Mouse (Mus musculus): ENCODE results near the gene Six5. TPM values are rescaled to one million over a fixed set of nuclear protein-coding genes. Genes with fewer than 3 reads are reported as not detected.

Six5 gene
- total RNA-seq, 1 experiment = 3.0 TPM

- Histone ChIP-seq H3K4me3 (ENCODE audit: insufficient read depth in 1 of 2, low read depth in 1 of 2, low read length in 2 of 2, poor library complexity in 1 of 2, severe bottlenecking in 1 of 2) (no peak overlapping the region), H3K27ac (ENCODE audit: insufficient read depth, low read depth, low read length, poor library complexity, severe bottlenecking) (no peak overlapping the region), H3K36me3 (ENCODE audit: control insufficient read depth, insufficient read depth, low read length, poor library complexity, severe bottlenecking) (peaks cover 41% of the 10 kb centered on the region), H3K4me1 (ENCODE audit: control insufficient read depth in 2 of 2, insufficient read depth in 2 of 2, low read length in 2 of 2, poor library complexity in 1 of 2) (peaks cover 0 to 33% of the 10 kb centered on the region in 2 experiments; a peak in 3 of 4 replicates), H3K9me3 (ENCODE audit: control insufficient read depth, insufficient read depth, low read depth, low read length) (no peaks in the 10 kb centered on the region), H3K9ac (ENCODE audit: insufficient read depth, low read depth, low read length, poor library complexity, severe bottlenecking) (peak overlapping the region; percentile 17; the same call in 1 of the 2 replicates)
- in situ Hi-C loops (cut with MboI; ENCODE audit: low sequenced_read_pairs in 2 of 2, unreplicated experiment in 2 of 2) = no loop called here
- TF ChIP-seq HCFC1 (IDR thresholded peaks at IDR 0.05; ENCODE audit: borderline replicate concordance, insufficient read depth, low read length) = no peak
- no peak for TF ChIP-seq ZNF384 (IDR thresholded peaks at IDR 0.05; ENCODE audit: low read depth, low read length)
- TF ChIP-seq MAFK (IDR thresholded peaks at IDR 0.05; ENCODE audit: insufficient read depth, low read depth, low read length) = no peak
- no peak for TF ChIP-seq ZC3H11A (IDR thresholded peaks at IDR 0.05; ENCODE audit: borderline replicate concordance, low read depth, low read length)
- no peak for TF ChIP-seq CHD2 (IDR thresholded peaks at IDR 0.05; ENCODE audit: low read depth, low read length)
- DNase-seq (ENCODE audit: low read depth, low spot score) = no peak
Measured at GRCm38 (mm10) chr7:19080451-19080950, 13.9 kb upstream of the Six5 start.

GRCm38 (mm10) chr7:19082171-19082570 is 12.2 kb upstream of the Six5 start:
- in situ Hi-C loops (cut with MboI; ENCODE audit: low sequenced_read_pairs in 2 of 2, unreplicated experiment in 2 of 2) = no loop called here
- Histone ChIP-seq H3K36me3 (ENCODE audit: control insufficient read depth, insufficient read depth, low read length, poor library complexity, severe bottlenecking) (peaks cover 41% of the 10 kb centered on the region), H3K4me3 (ENCODE audit: insufficient read depth in 1 of 2, low read depth in 1 of 2, low read length in 2 of 2, poor library complexity in 1 of 2, severe bottlenecking in 1 of 2) (no peak overlapping the region)

GRCm38 (mm10) chr7:19083096-19083495 is 11.3 kb upstream of the Six5 start:
- peaks cover 1 to 39% of the 10 kb centered on the region in 2 experiments; a peak in 2 of 4 replicates for H3K4me1 ChIP-seq (ENCODE audit: control insufficient read depth in 2 of 2, insufficient read depth in 2 of 2, low read length in 2 of 2, poor library complexity in 1 of 2)
- DNase-seq (ENCODE audit: low read depth, low spot score) = no peak
- no peak overlapping the region for H3K9ac ChIP-seq (ENCODE audit: insufficient read depth, low read depth, low read length, poor library complexity, severe bottlenecking)
- H3K4me3 ChIP-seq (ENCODE audit: insufficient read depth in 1 of 2, low read depth in 1 of 2, low read length in 2 of 2, poor library complexity in 1 of 2, severe bottlenecking in 1 of 2) = no peak overlapping the region
- TF ChIP-seq CHD2 (IDR thresholded peaks at IDR 0.05; ENCODE audit: low read depth, low read length) (no peak), HCFC1 (IDR thresholded peaks at IDR 0.05; ENCODE audit: borderline replicate concordance, insufficient read depth, low read length) (no peak), ZC3H11A (IDR thresholded peaks at IDR 0.05; ENCODE audit: borderline replicate concordance, low read depth, low read length) (no peak), ZNF384 (IDR thresholded peaks at IDR 0.05; ENCODE audit: low read depth, low read length) (no peak), MAFK (IDR thresholded peaks at IDR 0.05; ENCODE audit: insufficient read depth, low read depth, low read length) (no peak)
- H3K36me3 ChIP-seq (ENCODE audit: control insufficient read depth, insufficient read depth, low read length, poor library complexity, severe bottlenecking) = peaks cover 42% of the 10 kb centered on the region
- no peak overlapping the region for H3K27ac ChIP-seq (ENCODE audit: insufficient read depth, low read depth, low read length, poor library complexity, severe bottlenecking)
- in situ Hi-C loops (cut with MboI; ENCODE audit: low sequenced_read_pairs in 2 of 2, unreplicated experiment in 2 of 2) = no loop called here
- H3K9me3 ChIP-seq (ENCODE audit: control insufficient read depth, insufficient read depth, low read depth, low read length) = no peaks in the 10 kb centered on the region

More at GRCm38 (mm10) chr7:19082171-19082570, 12.2 kb upstream of the Six5 start:
- TF ChIP-seq MAFK (IDR thresholded peaks at IDR 0.05; ENCODE audit: insufficient read depth, low read depth, low read length) (no peak), ZNF384 (IDR thresholded peaks at IDR 0.05; ENCODE audit: low read depth, low read length) (no peak), HCFC1 (IDR thresholded peaks at IDR 0.05; ENCODE audit: borderline replicate concordance, insufficient read depth, low read length) (no peak), CHD2 (IDR thresholded peaks at IDR 0.05; ENCODE audit: low read depth, low read length) (no peak), ZC3H11A (IDR thresholded peaks at IDR 0.05; ENCODE audit: borderline replicate concordance, low read depth, low read length) (no peak)
- Histone ChIP-seq H3K27ac (ENCODE audit: insufficient read depth, low read depth, low read length, poor library complexity, severe bottlenecking) (no peak overlapping the region), H3K9ac (ENCODE audit: insufficient read depth, low read depth, low read length, poor library complexity, severe bottlenecking) (no peak overlapping the region), H3K9me3 (ENCODE audit: control insufficient read depth, insufficient read depth, low read depth, low read length) (no peaks in the 10 kb centered on the region), H3K4me1 (ENCODE audit: control insufficient read depth in 2 of 2, insufficient read depth in 2 of 2, low read length in 2 of 2, poor library complexity in 1 of 2) (peaks cover 1 to 45% of the 10 kb centered on the region in 2 experiments; a peak in 3 of 4 replicates)
- DNase-seq (ENCODE audit: low read depth, low spot score) = no peak

- in situ Hi-C loops (cut with MboI; ENCODE audit: low sequenced_read_pairs in 2 of 2, unreplicated experiment in 2 of 2) = no loop called here
- Histone ChIP-seq H3K27ac (ENCODE audit: insufficient read depth, low read depth, low read length, poor library complexity, severe bottlenecking) (no peak within 1 kb of the TSS), H3K4me3 (ENCODE audit: insufficient read depth in 1 of 2, low read depth in 1 of 2, low read length in 2 of 2, poor library complexity in 1 of 2, severe bottlenecking in 1 of 2) (no peak within 1 kb of the TSS), H3K36me3 (ENCODE audit: control insufficient read depth, insufficient read depth, low read length, poor library complexity, severe bottlenecking) (peaks cover 38% of the 10 kb centered on the region), H3K9ac (ENCODE audit: insufficient read depth, low read depth, low read length, poor library complexity, severe bottlenecking) (no peak within 1 kb of the TSS; the same call in 1 of the 2 replicates), H3K4me1 (ENCODE audit: control insufficient read depth in 2 of 2, insufficient read depth in 2 of 2, low read length in 2 of 2, poor library complexity in 1 of 2) (peaks cover 1 to 39% of the 10 kb centered on the region in 2 experiments; a peak in 2 of 4 replicates), H3K9me3 (ENCODE audit: control insufficient read depth, insufficient read depth, low read depth, low read length) (no peaks in the 10 kb centered on the region)
- DNase-seq (ENCODE audit: low read depth, low spot score) = no peak
- TF ChIP-seq CHD2 (IDR thresholded peaks at IDR 0.05; ENCODE audit: low read depth, low read length) = no peak
- TF ChIP-seq MAFK (IDR thresholded peaks at IDR 0.05; ENCODE audit: insufficient read depth, low read depth, low read length) = no peak
- TF ChIP-seq ZNF384 (IDR thresholded peaks at IDR 0.05; ENCODE audit: low read depth, low read length) = no peak
- TF ChIP-seq HCFC1 (IDR thresholded peaks at IDR 0.05; ENCODE audit: borderline replicate concordance, insufficient read depth, low read length) = no peak
- no peak for TF ChIP-seq ZC3H11A (IDR thresholded peaks at IDR 0.05; ENCODE audit: borderline replicate concordance, low read depth, low read length)
Measured at GRCm38 (mm10) chr7:19083701-19084100, 10.7 kb upstream of the Six5 start, which contains the start of gene Dmpk. Dmpk (plus strand) TSS chr7:19083849.

Measured in ES-E14 (cell line).